Mouse (Mus musculus) myocyte (in vitro differentiated cells): ENCODE measurements around the gene Tmed6.

Experiments
- CEBPB ChIP-seq: IDR thresholded peaks from 2 replicates; pipeline ENCODE4 v1.6.1; 2011; ENCODE audit warnings: mild to moderate bottlenecking, moderate library complexity; ENCODE audit not compliant: poor library complexity, insufficient read depth, severe bottlenecking
- E2F4 ChIP-seq: IDR thresholded peaks from one replicate; pipeline ENCODE4 v1.6.1; 2011; ENCODE audit warnings: mild to moderate bottlenecking, control low read depth, moderate library complexity; ENCODE audit not compliant: insufficient read depth
- MAX ChIP-seq: IDR thresholded peaks from one replicate; pipeline ENCODE4 v1.6.1; 2011; ENCODE audit warnings: low read depth, mild to moderate bottlenecking, control low read depth
- MYOD1 ChIP-seq, 3 experiments: IDR thresholded peaks; one replicate each; pipeline ENCODE4 v1.6.1; 2011; ENCODE audit warnings: control low read depth in 2 of 3, low read depth in 2 of 3, mild to moderate bottlenecking in 2 of 3, moderate library complexity in 1 of 3; ENCODE audit not compliant: insufficient read length in 2 of 3, control insufficient read depth in 1 of 3
- MYOG ChIP-seq, 3 experiments: IDR thresholded peaks; one replicate each; pipeline ENCODE4 v1.6.1; 2011; ENCODE audit warnings: control low read depth in 2 of 3, low read depth in 2 of 3, mild to moderate bottlenecking in 2 of 3; ENCODE audit not compliant: insufficient read length in 2 of 3, control insufficient read depth in 1 of 3, insufficient read depth in 1 of 3
- POLR2A ChIP-seq: IDR thresholded peaks from one replicate; pipeline ENCODE4 v1.6.1; 2011; ENCODE audit warnings: low read depth, mild to moderate bottlenecking, control low read depth, moderate library complexity; ENCODE audit not compliant: insufficient read length
- POLR2AphosphoS2 ChIP-seq: IDR thresholded peaks from one replicate; pipeline ENCODE4 v1.6.1; 2011; ENCODE audit warnings: low read depth, control low read depth; ENCODE audit not compliant: insufficient read length
- REST ChIP-seq: IDR thresholded peaks from one replicate; pipeline ENCODE4 v1.6.1; 2011; ENCODE audit warnings: mild to moderate bottlenecking, control low read depth, moderate library complexity; ENCODE audit not compliant: insufficient read depth, insufficient read length
- SRF ChIP-seq: IDR thresholded peaks from one replicate; pipeline ENCODE4 v1.6.1; 2011; ENCODE audit warnings: low read depth; ENCODE audit not compliant: control insufficient read depth, insufficient read length
- TCF12 ChIP-seq: IDR thresholded peaks from one replicate; pipeline ENCODE4 v1.6.1; 2011; ENCODE audit warnings: mild to moderate bottlenecking, control low read depth; ENCODE audit not compliant: poor library complexity, insufficient read depth, severe bottlenecking
- TCF3 ChIP-seq: IDR thresholded peaks from one replicate; pipeline ENCODE4 v1.6.1; 2011; ENCODE audit warnings: low read depth, control low read depth; ENCODE audit not compliant: insufficient read length
- USF1 ChIP-seq: IDR thresholded peaks from one replicate; pipeline ENCODE4 v1.6.1; 2011; ENCODE audit warnings: low read depth, mild to moderate bottlenecking, control low read depth, moderate library complexity

DNA sequence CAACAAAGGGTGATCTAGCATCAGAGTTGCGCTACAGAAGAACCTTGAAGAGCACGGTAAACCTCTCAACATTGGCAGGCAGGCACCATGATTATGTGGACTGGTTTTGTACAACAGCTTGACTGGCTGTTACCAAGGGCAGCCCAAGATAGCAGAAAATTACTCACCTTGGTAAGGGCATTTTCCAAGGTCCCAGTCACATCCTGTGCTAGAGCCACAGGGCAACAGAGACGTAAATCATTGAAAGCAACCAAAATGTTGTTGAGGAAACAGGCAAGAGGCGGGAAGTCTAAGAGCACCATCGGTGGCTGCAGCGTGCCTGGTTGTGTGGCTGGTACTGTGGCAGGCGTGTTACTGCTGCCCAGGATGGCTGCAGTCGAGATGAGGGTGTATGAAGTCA lies 13.4 kb downstream of the Tmed6 start:
- TF ChIP-seq CEBPB (no peak), TCF3 (no peak), POLR2AphosphoS2 (no peak), POLR2A (no peak), MAX (no peak), REST (no peak), MYOD1 (IDR thresholded peaks at IDR 0.05; ENCODE audit: control insufficient read depth in 1 of 3, insufficient read length in 2 of 3, low read depth in 2 of 3) (no peak), MYOG (IDR thresholded peaks at IDR 0.05; ENCODE audit: control insufficient read depth in 1 of 3, insufficient read depth in 1 of 3, insufficient read length in 2 of 3, low read depth in 2 of 3) (no peak), E2F4 (no peak), USF1 (no peak), TCF12 (no peak), SRF (no peak)
